Comparison of ENCODE assay signal across 27 mouse cellular contexts in genomic region chr9:40282968-40283367, GRCm38 (mm10). TPM values are rescaled to one million over a fixed set of nuclear protein-coding genes. Genes with fewer than 3 reads are reported as not detected.
DNase-seq lines count a peak whose midpoint lies in the region; ATAC-seq and TF ChIP-seq lines count a peak whose summit lies in the region.
"Had no signal": no experiment of that assay in that cellular context is flagged by ENCODE, and none has a peak within 500 bp of the region (broad histone marks: within the 10 kb centered on the region; RNA-seq: fewer than 3 reads in every experiment).

No protein-coding gene starts in this region.

- no peak for TF ChIP-seq EP300 in liver, postnatal 0 days (IDR thresholded peaks at IDR 0.05; ENCODE audit: low read depth)

- no peak overlapping the region for H3K4me3 ChIP-seq in embryonic facial prominence, embryonic 14.5 days (ENCODE audit: low read depth, low read length)
- no peak overlapping the region for H3K4me3 ChIP-seq in embryonic facial prominence, embryonic 10.5 days
- H3K4me3 ChIP-seq in liver, postnatal 0 days (ENCODE audit: low read depth, low read length), result no peak overlapping the region
- H3K4me3 ChIP-seq: embryonic facial prominence, embryonic 12.5 days; hindbrain, embryonic 10.5 days; hindbrain, embryonic 13.5 days; intestine, embryonic 15.5 days had no signal

- no peaks in the 10 kb centered on the region for H3K27me3 ChIP-seq in embryonic facial prominence, embryonic 14.5 days (replicated peaks; ENCODE audit: control insufficient read depth, insufficient read depth, low read length)
- H3K27me3 ChIP-seq in embryonic facial prominence, embryonic 10.5 days (replicated peaks; ENCODE audit: low read depth, poor library complexity, severe bottlenecking), result no peaks in the 10 kb centered on the region
- H3K27me3 ChIP-seq in liver, postnatal 0 days (ENCODE audit: insufficient read depth, low read length), result no peaks in the 10 kb centered on the region
- H3K27me3 ChIP-seq: embryonic facial prominence, embryonic 12.5 days; hindbrain, embryonic 13.5 days; intestine, embryonic 15.5 days; Patski had no signal

- H3K9ac ChIP-seq in embryonic facial prominence, embryonic 14.5 days (ENCODE audit: low read depth, low read length), result no peak overlapping the region
- no peak overlapping the region for H3K9ac ChIP-seq in liver, postnatal 0 days (replicated peaks)
- H3K9ac ChIP-seq: embryonic facial prominence, embryonic 12.5 days; forebrain, postnatal 0 days; hindbrain, embryonic 13.5 days; intestine, embryonic 15.5 days had no signal

- no peak for TF ChIP-seq CTCF in liver, postnatal 0 days (IDR thresholded peaks at IDR 0.05; ENCODE audit: low read depth)

- H3K4me2 ChIP-seq in embryonic facial prominence, embryonic 14.5 days (ENCODE audit: low read depth, low read length), result no peak overlapping the region
- no peak overlapping the region for H3K4me2 ChIP-seq in liver, postnatal 0 days (ENCODE audit: low read depth, low read length)
- H3K4me2 ChIP-seq: embryonic facial prominence, embryonic 12.5 days; heart, embryonic 11.5 days; hindbrain, embryonic 13.5 days; intestine, embryonic 15.5 days had no signal

- ATAC-seq in embryonic facial prominence, embryonic 14.5 days (ENCODE audit: low read depth), result no peak
- no peak for ATAC-seq in liver, postnatal 0 days
- ATAC-seq: forebrain, embryonic 14.5 days; hindbrain, embryonic 16.5 days; intestine, embryonic 15.5 days; Patski had no signal

- peak; percentile 73 for DNase-seq in embryonic facial prominence, embryonic 14.5 days (ENCODE audit: low spot score)
- no peak for DNase-seq in embryonic facial prominence, embryonic 10.5 days (ENCODE audit: low spot score)
- DNase-seq in layer of hippocampus, adult 18-20 months (ENCODE audit: low spot score in 2 of 2), result peak; percentile 16 to 62
- no peak for DNase-seq in layer of hippocampus, postnatal 10 days (ENCODE audit: low spot score in 2 of 2)
- DNase-seq in NIH3T3 (ENCODE audit: low read depth), result peak; percentile 14
- DNase-seq in fibroblast of lung, adult 2 months (ENCODE audit: low read depth), result peak; percentile 21
- no peak for DNase-seq in liver, postnatal 0 days
- no peak for DNase-seq in embryo, embryonic 10 days (ENCODE audit: low spot score)
- DNase-seq: adrenal gland, postnatal 10 days; adrenal gland, postnatal 36 days; cerebellum, adult 11 months; cerebellum, adult 2 months; cerebellum, adult 9-11 months; cerebellum, postnatal 36 days; forebrain, postnatal 0 days; gastrocnemius, postnatal 10 days; gastrocnemius, postnatal 36 days; heart, postnatal 36 days had no signal

- H3K4me1 ChIP-seq in embryonic facial prominence, embryonic 14.5 days (ENCODE audit: control insufficient read depth, insufficient read depth, low read length), result no peaks in the 10 kb centered on the region
- H3K4me1 ChIP-seq in embryonic facial prominence, embryonic 10.5 days, result no peaks in the 10 kb centered on the region
- H3K4me1 ChIP-seq in liver, postnatal 0 days (ENCODE audit: insufficient read depth), result no peaks in the 10 kb centered on the region
- H3K4me1 ChIP-seq: embryonic facial prominence, embryonic 12.5 days; hindbrain, embryonic 10.5 days; hindbrain, embryonic 13.5 days; intestine, embryonic 15.5 days had no signal

- no peak overlapping the region for H3K27ac ChIP-seq in embryonic facial prominence, embryonic 14.5 days (replicated peaks; ENCODE audit: low read depth, low read length)
- no peak overlapping the region for H3K27ac ChIP-seq in embryonic facial prominence, embryonic 10.5 days (replicated peaks)
- no peak overlapping the region for H3K27ac ChIP-seq in liver, postnatal 0 days (ENCODE audit: low read depth)
- H3K27ac ChIP-seq: embryonic facial prominence, embryonic 12.5 days; hindbrain, embryonic 10.5 days; hindbrain, embryonic 13.5 days; intestine, embryonic 15.5 days had no signal

- no peaks in the 10 kb centered on the region for H3K9me3 ChIP-seq in embryonic facial prominence, embryonic 14.5 days (ENCODE audit: control insufficient read depth, low read length)
- no peaks in the 10 kb centered on the region for H3K9me3 ChIP-seq in embryonic facial prominence, embryonic 10.5 days
- H3K9me3 ChIP-seq in liver, postnatal 0 days (ENCODE audit: low read length), result no peaks in the 10 kb centered on the region
- H3K9me3 ChIP-seq: embryonic facial prominence, embryonic 12.5 days; hindbrain, embryonic 10.5 days; hindbrain, embryonic 13.5 days; intestine, embryonic 15.5 days had no signal

- H3K36me3 ChIP-seq in embryonic facial prominence, embryonic 14.5 days (ENCODE audit: control insufficient read depth, insufficient read depth, low read length), result no peaks in the 10 kb centered on the region
- no peaks in the 10 kb centered on the region for H3K36me3 ChIP-seq in embryonic facial prominence, embryonic 10.5 days (replicated peaks)
- H3K36me3 ChIP-seq in liver, postnatal 0 days (replicated peaks; ENCODE audit: insufficient read depth, low read length), result no peaks in the 10 kb centered on the region
- H3K36me3 ChIP-seq: embryonic facial prominence, embryonic 12.5 days; hindbrain, embryonic 10.5 days; intestine, embryonic 15.5 days had no signal

- 71% methylated on average over 7 of the region's 7 CpGs for WGBS in embryonic facial prominence, embryonic 14.5 days
- WGBS in embryonic facial prominence, embryonic 10.5 days, result 88% methylated on average over 7 of the region's 7 CpGs
- WGBS in liver, postnatal 0 days (ENCODE audit: insufficient replicate concordance), result 82% methylated on average over 7 of the region's 7 CpGs

RNA-seq across cellular contexts. Expression of gene Scn3b, which starts 14.0 kb away (rescaled TPM):
- 34.7 and 42.9 TPM in 2 replicates for polyA plus RNA-seq in embryonic facial prominence, embryonic 14.5 days (2014; fragmentation: Nextera tagmentation; extraction: Ambion mirVana)
- 2.2 and 2.7 TPM in 2 replicates for polyA plus RNA-seq in embryonic facial prominence, embryonic 10.5 days (2016; fragmentation: Nextera tagmentation; extraction: Ambion mirVana)
- total RNA-seq in layer of hippocampus, adult 18-20 months (2021), result 100 to 1,000 TPM; 232 to 260 TPM
- total RNA-seq in layer of hippocampus, postnatal 10 days (2021), result 100 to 1,000 TPM; 205 to 209 TPM
- polyA plus RNA-seq in liver, postnatal 0 days (2015; fragmentation: Nextera tagmentation; extraction: Ambion mirVana), result 0.15 TPM in 2 replicates
- total RNA-seq: granulocyte monocyte progenitor cell, adult 5-6 weeks had no signal

Comparison
In these comparisons a context has a peak if more than half of its experiments do, and no peak if none do; other contexts are left out.
1. DNase-seq: peak in embryonic facial prominence, embryonic 14.5 days (single experiment), layer of hippocampus, adult 18-20 months (2 of 2), NIH3T3 (single experiment) and fibroblast of lung, adult 2 months (single experiment); none in embryonic facial prominence, embryonic 10.5 days (single experiment), layer of hippocampus, postnatal 10 days (0 of 2), liver, postnatal 0 days (single experiment) and embryo, embryonic 10 days (single experiment).